Mouse (Mus musculus) midbrain, postnatal 0 days (tissue): ENCODE data around the gene Ovch2. TPM values are rescaled to one million over a fixed set of nuclear protein-coding genes. Genes with fewer than 3 reads are reported as not detected.
"Not testable (repeated sequence)": the region's sequence is repeated elsewhere in the genome, so short reads cannot be mapped to it uniquely, and the experiment has no call there.

ENCODE experiments used
- ATAC-seq: fragments of 200-750 bp; cut with Nextera tagmentation; 2 replicates; pipeline ENCODE4 v1.8.0; 2017; ENCODE audit warnings: moderate number of reproducible peaks, mild to moderate bottlenecking, moderate TSS enrichment, moderate library complexity; ENCODE audit not compliant: low FRiP score
- DNase-seq: peaks from one replicate; pipeline ENCODE4 v3.0.0-alpha.2; 2015; ENCODE audit warnings: low spot score
- H3K27ac ChIP-seq: fragments of 300-500 bp; sonication (generic); 2 replicates; pipeline ENCODE4 v1.5.1; 2014; ENCODE audit warnings: low read depth, mild to moderate bottlenecking, low read length, mixed read lengths
- H3K27me3 ChIP-seq: fragments of 300-500 bp; sonication (generic); 2 replicates; pipeline ENCODE4 v1.6.1; 2014; ENCODE audit warnings: low read length, control low read depth, mixed read lengths; ENCODE audit not compliant: insufficient read depth
- H3K36me3 ChIP-seq: fragments of 300-500 bp; sonication (generic); 2 replicates; pipeline ENCODE4 v1.6.1; 2014; ENCODE audit warnings: low read length, control low read depth, mixed read lengths; ENCODE audit not compliant: insufficient read depth
- H3K4me1 ChIP-seq: fragments of 300-500 bp; sonication (generic); 2 replicates; pipeline ENCODE4 v1.6.1; 2014; ENCODE audit warnings: mild to moderate bottlenecking, control low read depth, antibody characterized with exemption, low read length, mixed read lengths; ENCODE audit not compliant: insufficient read depth
- H3K4me2 ChIP-seq: fragments of 300-500 bp; sonication (generic); 2 replicates; pipeline ENCODE4 v1.6.1; 2014; ENCODE audit warnings: low read depth, mild to moderate bottlenecking, low read length, mixed read lengths; ENCODE audit not compliant: poor library complexity, severe bottlenecking
- H3K4me3 ChIP-seq: fragments of 300-500 bp; sonication (generic); 2 replicates; pipeline ENCODE4 v1.5.1; 2014; ENCODE audit warnings: low read depth, mild to moderate bottlenecking, low read length, moderate library complexity
- H3K9ac ChIP-seq: fragments of 300-500 bp; sonication (generic); replicated peaks from 2 replicates; pipeline ENCODE4 v1.6.1; 2014; ENCODE audit warnings: mild to moderate bottlenecking, low read length, moderate library complexity, mixed read lengths; ENCODE audit not compliant: poor library complexity, severe bottlenecking
- H3K9me3 ChIP-seq: fragments of 300-500 bp; sonication (generic); 2 replicates; pipeline ENCODE4 v1.6.1; 2016; ENCODE audit warnings: low read length, control low read depth
- CTCF ChIP-seq: IDR thresholded peaks from 2 replicates; pipeline ENCODE4 v1.5.1; 2016; ENCODE audit warnings: antibody characterized with exemption, mild to moderate bottlenecking
- WGBS: fragments of 180-500 bp; shearing (Covaris S2); extraction: QIAGEN DNeasy Blood & Tissue Kit; methylation state at CpG from one replicate; pipeline ENCODE4 v1.1.7; 2014; 5-methylcytosine and 5-hydroxymethylcytosine counted together
- polyA plus RNA-seq: library from polyadenylated mRNA; unstranded; fragments of >200 nt; fragmentation: Nextera tagmentation; extraction: Ambion mirVana; gene quantifications from 2 replicates; pipeline ENCODE4 v1.2.1, GENCODE M21; 2015
- total RNA-seq: library from RNA; depleted of rRNA; stranded (reverse); fragments of >200 nt; gene quantifications from 2 replicates; pipeline ENCODE4 v1.2.3, GENCODE M21; 2014; rRNA removed

Gene Ovch2
- not detected in 2 replicates for total RNA-seq
- not detected in 2 replicates for polyA plus RNA-seq

DNA sequence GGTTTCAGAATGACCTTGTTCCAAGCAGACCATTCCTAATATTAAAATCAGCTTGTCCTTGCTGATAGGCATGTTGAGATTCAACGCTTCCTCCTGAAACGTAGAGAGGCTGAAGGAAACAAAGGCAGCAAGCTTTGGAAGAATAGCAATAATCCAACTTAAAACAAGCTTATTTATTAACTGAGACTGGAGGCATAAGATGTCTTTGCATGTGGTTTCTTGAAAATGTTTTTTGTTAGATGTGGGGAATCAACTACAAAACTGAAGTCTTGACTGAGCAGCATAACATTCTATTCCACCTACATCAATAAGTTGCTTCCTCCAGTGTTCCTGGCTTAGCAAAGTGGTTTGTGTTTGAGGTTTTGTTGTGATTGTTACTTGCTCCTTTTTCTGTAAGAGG is at the start of gene Ovch2:
TSS of gene Ovch2 (minus strand) at position 101 of the 400 bp plus-strand sequence.
- DNase-seq (no peak), ATAC-seq (no peak)
- Histone ChIP-seq H3K9me3 (no peaks in the 10 kb centered on the region), H3K4me3 (no peak within 1 kb of the TSS), H3K9ac (no peak within 1 kb of the TSS), H3K4me2 (no peak within 1 kb of the TSS), H3K27me3 (no peaks in the 10 kb centered on the region), H3K4me1 (no peaks in the 10 kb centered on the region), H3K27ac (no peak within 1 kb of the TSS), H3K36me3 (no peaks in the 10 kb centered on the region)
- 79% methylated on average over 2 of the region's 2 CpGs for WGBS
- no peak for TF ChIP-seq CTCF

DNA sequence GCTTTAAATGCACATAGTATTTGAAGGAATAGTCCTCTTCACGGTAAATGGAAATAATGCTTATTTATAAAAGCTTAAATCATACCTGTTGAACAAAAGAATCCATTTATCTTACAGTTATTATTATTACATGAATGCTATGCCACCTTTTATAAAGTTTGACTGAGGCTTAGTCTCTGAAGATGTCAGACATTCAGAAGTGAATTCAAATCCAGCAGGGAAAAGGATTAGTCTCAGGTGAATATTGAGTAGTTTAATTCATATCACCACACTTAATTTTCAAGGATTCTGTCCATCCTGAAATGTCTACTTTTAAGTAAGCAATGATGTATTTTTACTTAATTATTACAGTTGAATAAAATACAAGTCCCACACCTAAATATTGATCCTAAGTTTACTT is 46.4 kb upstream of the Ovch2 start, which contains the start of gene Olfr470:
TSS of gene Olfr470 (minus strand) at position 101 of the 400 bp plus-strand sequence.
- not testable (repeated sequence) for H3K4me1 ChIP-seq, H3K27me3 ChIP-seq, H3K9ac ChIP-seq, H3K27ac ChIP-seq, DNase-seq, H3K4me3 ChIP-seq, ATAC-seq, H3K4me2 ChIP-seq, H3K36me3 ChIP-seq, H3K9me3 ChIP-seq
- 67% methylated on average over 1 of the region's 1 CpGs for WGBS

DNA sequence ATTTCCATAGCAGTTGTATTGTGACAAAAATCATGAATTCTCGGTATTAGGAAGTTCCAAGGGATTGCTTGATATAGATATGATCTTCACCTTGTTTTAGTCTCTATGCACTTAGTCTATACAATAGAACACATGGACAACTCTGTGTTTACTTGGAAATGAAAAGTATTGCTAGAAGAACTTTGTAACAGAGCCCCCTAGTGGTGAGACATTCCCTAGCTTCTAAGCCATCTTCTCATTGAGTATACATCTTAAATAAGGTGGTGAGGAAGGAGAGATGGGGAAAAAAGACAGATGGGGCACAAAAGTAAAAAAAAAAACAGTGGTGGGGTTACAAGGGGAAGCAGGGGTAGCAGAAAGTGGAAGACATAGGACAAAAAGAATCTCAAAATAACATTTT is 40.7 kb upstream of the Ovch2 start:
- DNase-seq (peak; percentile 34), ATAC-seq (no peak)
- no peaks in the 10 kb centered on the region for H3K36me3 ChIP-seq
- H3K27me3 ChIP-seq = no peaks in the 10 kb centered on the region
- peak; percentile 49 for TF ChIP-seq CTCF
- no peak overlapping the region for H3K27ac ChIP-seq
- 67% methylated on average over 1 of the region's 1 CpGs for WGBS
- H3K4me1 ChIP-seq = no peaks in the 10 kb centered on the region
- no peak overlapping the region for H3K9ac ChIP-seq
- no peak overlapping the region for H3K4me3 ChIP-seq
- H3K4me2 ChIP-seq = no peak overlapping the region
- H3K9me3 ChIP-seq = no peaks in the 10 kb centered on the region

DNA sequence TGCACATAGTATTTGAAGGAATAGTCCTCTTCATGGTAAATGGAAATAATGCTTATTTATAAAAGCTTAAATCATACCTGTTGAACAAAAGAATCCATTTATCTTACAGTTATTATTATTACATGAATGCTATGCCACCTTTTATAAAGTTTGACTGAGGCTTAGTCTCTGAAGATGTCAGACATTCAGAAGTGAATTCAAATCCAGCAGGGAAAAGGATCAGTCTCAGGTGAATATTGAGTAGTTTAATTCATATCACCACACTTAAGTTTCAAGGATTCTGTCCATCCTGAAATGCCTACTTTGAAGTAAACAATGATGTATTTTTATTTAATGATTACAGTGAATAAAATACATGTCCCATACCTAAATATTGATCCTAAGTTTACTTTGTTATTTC is 24.4 kb upstream of the Ovch2 start, which contains the start of gene Olfr469:
TSS of gene Olfr469 (minus strand) at position 101 of the 400 bp plus-strand sequence.
- H3K27ac ChIP-seq, DNase-seq, H3K9ac ChIP-seq, H3K36me3 ChIP-seq, H3K4me1 ChIP-seq, H3K4me2 ChIP-seq, ATAC-seq, H3K9me3 ChIP-seq, H3K27me3 ChIP-seq, H3K4me3 ChIP-seq: not testable (repeated sequence)

DNA sequence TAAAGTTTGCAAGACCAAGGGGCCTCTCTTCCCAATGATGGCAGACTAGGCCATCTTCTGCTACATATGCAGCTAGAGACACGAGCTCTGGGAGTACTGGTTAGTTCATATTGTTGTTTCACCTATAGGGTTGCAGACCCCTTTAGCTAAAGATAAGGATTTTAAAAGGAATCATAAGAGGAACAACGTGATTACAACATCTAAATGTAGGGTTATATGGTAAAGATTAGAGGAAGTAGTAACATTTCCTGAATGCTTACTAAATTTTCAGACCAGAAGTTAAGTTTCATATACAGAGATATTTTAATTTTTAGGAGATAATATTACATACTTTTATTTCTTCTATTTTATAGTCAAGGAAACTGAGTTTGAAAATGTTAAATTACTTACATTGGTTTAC is 22.9 kb upstream of the Ovch2 start:
- H3K36me3 ChIP-seq, H3K9ac ChIP-seq, H3K4me3 ChIP-seq, H3K27ac ChIP-seq, H3K9me3 ChIP-seq, H3K4me1 ChIP-seq, ATAC-seq, H3K4me2 ChIP-seq, H3K27me3 ChIP-seq, DNase-seq: not testable (repeated sequence)
- 64% methylated on average over 2 of the region's 2 CpGs for WGBS

DNA sequence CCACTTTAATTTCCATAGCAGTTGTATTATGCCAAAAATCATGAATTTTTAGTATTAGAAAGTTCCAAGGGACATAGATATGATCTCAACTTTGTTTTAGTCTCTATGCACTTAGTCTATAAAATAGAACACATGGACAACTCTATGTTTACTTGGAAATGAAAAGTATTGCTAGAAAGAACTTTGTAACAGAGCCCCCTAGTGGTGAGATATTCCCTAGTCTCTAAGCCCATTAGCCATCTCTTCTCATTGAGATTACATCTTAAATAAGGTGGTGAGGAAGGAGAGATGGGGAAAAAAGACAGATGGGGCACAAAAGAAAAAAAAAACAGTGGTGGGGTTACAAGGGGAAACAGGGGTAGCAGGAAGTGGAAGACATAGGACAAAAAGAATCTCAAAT is 18.4 kb upstream of the Ovch2 start:
- no peaks in the 10 kb centered on the region for H3K9me3 ChIP-seq
- H3K27ac ChIP-seq = no peak overlapping the region
- H3K4me3 ChIP-seq = no peak overlapping the region
- H3K36me3 ChIP-seq = no peaks in the 10 kb centered on the region
- peak; percentile 4 for DNase-seq
- H3K27me3 ChIP-seq = no peaks in the 10 kb centered on the region
- peak; percentile 42 for TF ChIP-seq CTCF
- no peak for ATAC-seq
- H3K4me1 ChIP-seq = no peaks in the 10 kb centered on the region
- H3K9ac ChIP-seq = no peak overlapping the region
- H3K4me2 ChIP-seq = no peak overlapping the region
